Mouse (Mus musculus): ENCODE data around the gene Gm49405.
"Not testable (repeated sequence)": the region's sequence is repeated elsewhere in the genome, so short reads cannot be mapped to it uniquely, and the experiment has no call there.

The Gm49405 gene

DNA sequence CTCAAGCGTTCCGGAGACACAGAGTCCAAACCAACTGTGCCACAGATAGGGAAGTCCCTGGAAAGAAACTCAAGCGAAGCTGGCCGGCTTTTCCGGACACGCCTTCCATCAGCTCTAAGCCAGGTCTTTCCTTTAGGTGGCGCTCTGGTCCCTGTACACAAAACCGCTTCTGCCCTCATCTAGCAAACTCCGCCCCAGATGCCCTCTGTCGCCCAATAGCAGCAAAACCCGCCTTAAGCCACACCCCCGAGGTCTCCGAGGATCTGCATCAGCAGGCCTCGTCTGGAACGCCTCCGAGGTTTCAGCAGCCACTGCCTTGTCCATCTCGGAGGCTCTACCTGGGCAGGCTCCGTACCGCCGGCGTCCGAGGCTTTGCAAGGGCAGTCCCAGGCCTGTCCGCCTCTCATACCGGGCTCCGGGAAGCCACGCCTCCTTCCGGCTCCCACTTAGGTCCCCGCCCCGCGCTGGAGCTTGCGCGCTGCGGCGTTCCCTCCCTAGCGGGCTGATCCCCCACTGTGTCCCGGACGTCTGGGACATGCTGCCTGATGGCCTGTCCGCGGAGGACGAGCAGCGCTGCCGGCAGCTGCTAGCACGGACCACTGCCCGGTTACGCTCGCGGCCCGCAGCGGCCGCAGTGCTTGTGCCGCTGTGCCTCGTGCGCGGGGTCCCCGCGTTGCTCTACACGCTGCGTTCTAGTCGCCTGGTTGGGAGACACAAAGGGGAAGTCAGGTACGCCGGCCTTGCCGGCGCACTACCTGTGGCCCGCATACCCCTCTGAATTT lies at the start of gene Gm49405, which contains the start of gene Nudt8:
Gene Gm49405, plus strand, starts transcription at position 508 of the 782 bp plus-strand sequence.
Gene Nudt8, plus strand, starts transcription at position 462 of the 782 bp plus-strand sequence.
- DNase-seq (ENCODE audit: low spot score) = peak; percentile 95

DNA sequence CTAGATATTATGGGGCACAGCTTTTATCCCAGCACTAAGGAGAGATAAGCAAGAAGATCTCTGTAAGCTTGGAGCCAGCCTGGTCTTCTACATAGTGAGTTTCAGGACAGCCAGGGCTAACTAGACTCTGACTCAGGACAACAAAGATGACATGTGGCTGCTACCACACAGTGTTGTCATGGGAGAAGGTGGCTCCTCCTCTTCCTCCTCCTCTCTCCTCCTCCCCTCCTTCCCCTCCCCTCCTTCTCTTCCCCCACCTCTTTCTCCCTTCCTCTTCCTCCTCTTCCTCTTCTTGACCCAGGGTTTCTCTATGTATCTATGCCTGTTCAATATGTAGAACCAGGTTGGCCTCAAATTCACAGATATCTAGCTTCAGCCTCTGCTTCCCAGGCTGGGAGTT lies 49.0 kb upstream of the Gm49405 start:
- DNase-seq (ENCODE audit: low spot score) = no peak

GRCm38 (mm10) chr19:3952099-3952498 lies 48.3 kb upstream of the Gm49405 start:
- DNase-seq (ENCODE audit: low spot score) = no peak

DNA sequence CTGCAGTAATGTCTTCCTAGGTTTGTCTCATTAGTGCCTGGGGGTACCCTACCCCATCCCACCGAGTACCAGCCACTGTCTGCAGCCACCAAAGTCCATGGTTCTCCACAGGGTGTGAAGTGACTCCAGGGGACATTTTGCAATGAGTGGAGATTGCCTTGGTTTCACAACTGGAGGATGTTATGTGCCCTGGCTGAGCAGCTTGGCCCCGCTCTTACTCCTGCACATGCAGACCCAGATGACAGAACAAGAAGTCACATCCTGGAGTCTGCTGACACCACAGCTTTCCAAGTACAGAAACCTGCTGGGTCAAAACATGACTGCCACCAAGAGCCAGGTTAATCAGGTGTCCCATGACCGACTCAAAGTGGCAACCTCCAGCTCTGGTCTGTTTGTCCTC lies 45.4 kb upstream of the Gm49405 start:
- no peak for DNase-seq (ENCODE audit: low spot score)

GRCm38 (mm10) chr19:3955804-3956203 lies 44.6 kb upstream of the Gm49405 start:
- DNase-seq (ENCODE audit: low spot score) = no peak

- DNase-seq (ENCODE audit: low spot score) = not testable (repeated sequence)
Observed at GRCm38 (mm10) chr19:3957296-3958036, 43.0 kb upstream of the Gm49405 start.

DNA sequence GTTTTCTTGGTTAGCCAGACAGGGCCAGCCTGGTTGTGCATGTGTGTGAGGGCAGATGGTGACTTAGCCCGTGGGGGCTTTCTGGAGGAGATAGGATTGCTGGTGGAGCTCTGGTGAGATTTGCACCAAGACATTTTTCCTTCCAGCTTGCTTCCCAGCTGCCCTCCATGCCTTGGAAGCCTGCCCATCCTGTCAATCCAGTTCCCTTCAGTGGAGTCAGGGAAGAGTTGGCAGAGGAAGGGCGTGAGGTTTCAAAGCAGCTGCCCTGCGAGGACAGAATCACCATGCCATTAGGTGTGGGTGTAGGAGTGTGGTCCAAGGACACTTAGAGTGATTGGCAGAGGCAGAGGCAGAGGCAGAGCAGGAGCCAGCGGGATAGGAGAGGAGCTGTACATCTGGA lies 42.0 kb upstream of the Gm49405 start, which contains the start of gene Aldh3b3:
Gene Aldh3b3, plus strand, starts transcription at position 176 of the 400 bp plus-strand sequence.
- no peak for DNase-seq (ENCODE audit: low spot score)

DNA sequence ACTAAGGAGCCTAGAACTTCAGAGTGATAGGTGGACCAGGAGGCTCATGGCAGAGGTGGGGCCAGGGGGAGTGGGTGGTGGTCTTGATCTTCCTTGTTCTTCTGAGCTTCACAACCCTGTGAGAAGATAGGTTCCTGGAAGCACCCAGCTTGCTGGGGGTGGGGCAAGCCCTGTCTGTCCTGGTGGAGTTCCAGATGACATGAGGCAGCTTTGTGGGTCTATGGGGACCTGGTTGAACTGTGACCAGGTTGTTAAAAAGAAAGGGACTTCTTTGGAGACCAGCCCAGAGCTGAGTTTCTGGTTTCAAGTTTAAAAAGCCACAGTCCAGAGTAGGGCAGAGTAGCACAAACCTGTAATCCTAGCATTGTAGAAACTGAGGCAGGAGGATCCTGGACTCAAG lies 41.4 kb upstream of the Gm49405 start:
- no peak for DNase-seq (ENCODE audit: low spot score)

GRCm38 (mm10) chr19:3960211-3960610 lies 40.2 kb upstream of the Gm49405 start:
- no peak for DNase-seq (ENCODE audit: low spot score)

GRCm38 (mm10) chr19:3961805-3962204 lies 38.6 kb upstream of the Gm49405 start:
- DNase-seq (ENCODE audit: low spot score) = not testable (repeated sequence)

GRCm38 (mm10) chr19:3962469-3962868 lies 38.0 kb upstream of the Gm49405 start:
- no peak for DNase-seq (ENCODE audit: low spot score)

- no peak for DNase-seq (ENCODE audit: low spot score)
Observed at GRCm38 (mm10) chr19:3964030-3964429, 36.4 kb upstream of the Gm49405 start.

GRCm38 (mm10) chr19:3966330-3967075 lies 33.9 kb upstream of the Gm49405 start:
- no peak for DNase-seq (ENCODE audit: low spot score)

- no peak for DNase-seq (ENCODE audit: low spot score)
Observed at GRCm38 (mm10) chr19:3967258-3967657, 33.2 kb upstream of the Gm49405 start.

DNA sequence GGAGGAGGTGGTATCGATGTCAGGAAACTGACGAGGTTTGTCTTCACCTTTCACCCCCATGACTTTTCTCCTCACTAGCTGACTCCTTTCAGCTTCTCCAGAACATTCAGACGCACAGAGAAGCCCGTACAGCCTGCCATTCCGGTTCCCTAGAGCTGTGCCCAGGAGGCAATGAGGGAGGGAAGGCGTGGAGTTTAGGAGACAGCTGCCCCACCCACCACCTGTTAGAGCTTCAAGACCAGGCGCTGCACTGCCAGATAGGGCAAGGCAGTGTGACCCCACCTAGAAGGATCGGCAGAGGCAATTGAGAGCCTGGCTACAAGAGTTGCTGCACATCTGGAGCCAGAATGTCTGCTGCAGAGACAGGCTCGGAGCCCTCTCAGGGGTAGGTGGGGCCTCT lies 28.2 kb upstream of the Gm49405 start, which contains the start of gene Aldh3b2:
Gene Aldh3b2, plus strand, starts transcription at position 100 of the 400 bp plus-strand sequence.
- no peak for DNase-seq (ENCODE audit: low spot score)

GRCm38 (mm10) chr19:3974608-3975007 lies 25.8 kb upstream of the Gm49405 start:
- not testable (repeated sequence) for DNase-seq (ENCODE audit: low spot score)

- no peak for DNase-seq (ENCODE audit: low spot score)
Observed at GRCm38 (mm10) chr19:3975866-3976265, 24.6 kb upstream of the Gm49405 start.

DNA sequence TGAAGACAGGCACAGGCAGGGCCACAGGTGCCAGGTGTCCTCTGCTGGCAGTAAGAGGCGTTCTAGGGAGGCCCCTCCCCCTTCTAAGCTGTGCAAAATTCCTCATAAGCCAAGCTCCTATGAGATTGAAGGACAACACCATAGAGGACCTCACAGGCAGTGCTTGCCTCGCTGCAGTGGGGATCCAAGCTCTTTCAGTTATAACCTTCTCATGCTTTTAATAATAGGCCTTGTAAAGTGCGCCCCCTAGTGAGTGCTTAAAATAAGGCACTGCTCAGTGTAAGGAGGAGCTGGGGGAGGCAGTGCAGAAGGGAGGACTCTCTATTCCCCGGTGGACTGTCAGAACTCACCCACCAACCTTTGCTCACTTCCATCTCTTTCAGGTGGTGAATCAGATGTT lies 20.1 kb upstream of the Gm49405 start:
- DNase-seq (ENCODE audit: low spot score) = peak; percentile 76

- no peak for DNase-seq (ENCODE audit: low spot score)
Observed at GRCm38 (mm10) chr19:3980917-3981316, 19.5 kb upstream of the Gm49405 start.

DNA sequence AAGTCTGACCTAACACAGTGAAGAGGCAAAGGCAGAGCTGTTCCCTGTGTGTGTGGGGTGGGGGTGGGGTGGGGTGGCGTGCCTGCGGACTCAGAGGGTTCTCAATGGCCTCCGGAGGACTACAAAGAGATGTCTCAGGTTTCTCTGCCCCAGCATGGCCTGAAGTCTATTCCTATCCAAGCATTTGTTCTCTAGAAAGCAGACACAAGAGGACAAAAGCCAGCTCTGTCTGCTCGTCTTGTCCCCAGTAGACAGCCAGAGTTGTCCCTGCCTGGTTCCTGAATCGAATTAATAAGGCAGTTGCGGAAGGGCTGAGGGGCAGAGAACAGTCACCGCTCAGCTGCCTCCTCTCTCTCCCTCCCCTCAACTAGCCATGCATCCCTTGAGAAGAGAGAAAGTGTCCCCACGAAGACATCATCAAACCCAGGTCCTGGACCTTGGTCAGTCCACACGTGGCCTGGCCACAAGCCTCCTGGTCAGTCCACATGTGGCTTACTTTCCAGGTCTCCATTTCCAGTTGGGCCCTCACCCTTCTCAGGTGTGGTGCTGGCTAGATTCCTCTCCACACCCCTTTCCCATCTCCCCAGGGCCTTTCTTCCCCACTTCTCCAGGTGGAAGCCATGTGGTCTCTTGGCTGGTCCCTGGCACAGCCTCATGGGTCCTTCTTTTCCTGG lies 16.8 kb upstream of the Gm49405 start:
- no peak for DNase-seq (ENCODE audit: low spot score)

GRCm38 (mm10) chr19:3985261-3985681 lies 15.2 kb upstream of the Gm49405 start:
- no peak for DNase-seq (ENCODE audit: low spot score)

- DNase-seq (ENCODE audit: low spot score) = no peak
Observed at GRCm38 (mm10) chr19:3986334-3986733, 14.1 kb upstream of the Gm49405 start, which contains the start of gene Acy3. TSS of gene Acy3 (plus strand) at chr19:3986570.

All from T-cell, adult 2 months (primary cell).